Mouse (Mus musculus): ENCODE data around the gene Stx12. TPM values are rescaled to one million over a fixed set of nuclear protein-coding genes. Genes with fewer than 3 reads are reported as not detected.

Gene Stx12
- polyA plus RNA-seq, 1 experiment from 2014 or later = 61.1 TPM

DNA sequence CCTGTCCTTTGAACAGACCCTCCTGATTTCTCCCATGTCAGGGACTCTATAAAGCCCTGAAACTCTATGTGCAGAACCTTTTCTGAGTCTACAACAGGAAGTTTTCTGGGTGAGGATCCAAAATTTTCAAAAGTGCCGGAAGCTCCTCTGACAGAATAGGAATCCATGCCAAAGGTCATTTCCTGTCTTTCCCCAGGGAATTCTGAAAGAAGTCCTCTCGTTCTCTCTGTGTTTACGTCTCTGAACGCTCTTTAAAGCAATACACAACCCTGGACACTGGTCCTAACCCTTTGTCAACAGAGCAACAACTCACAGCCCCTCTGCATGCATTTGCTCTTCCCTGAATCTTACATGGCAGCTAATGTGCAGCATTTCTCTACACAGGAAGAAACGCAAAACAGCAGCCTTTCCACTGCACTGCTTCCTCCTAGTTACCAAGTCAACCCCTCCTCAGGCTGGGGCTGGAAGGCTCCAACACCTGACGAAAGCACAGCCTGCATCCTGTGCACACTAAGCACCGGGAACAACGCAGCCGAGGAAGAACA lies 20.5 kb upstream of the Stx12 start:
- no peaks in the 10 kb centered on the region for H3K4me1 ChIP-seq (replicated peaks)

GRCm38 (mm10) chr4:132904071-132904470 lies 19.8 kb upstream of the Stx12 start:
- Histone ChIP-seq H3K9me3 (no peaks in the 10 kb centered on the region), H3K27ac (no peak overlapping the region)
- ATAC-seq (ENCODE audit: insufficient number of reproducible peaks, insufficient read depth, low FRiP score, low TSS enrichment, low read depth) = no peak

More for the DNA sequence above, 20.5 kb upstream of the Stx12 start:
- no peak overlapping the region for H3K4me3 ChIP-seq (replicated peaks)
- H3K4me2 ChIP-seq = no peak overlapping the region
- no peak for ATAC-seq (ENCODE audit: insufficient number of reproducible peaks, insufficient read depth, low FRiP score, low TSS enrichment, low read depth)
- H3K9ac ChIP-seq (replicated peaks) = no peak overlapping the region
- H3K27me3 ChIP-seq = no peaks in the 10 kb centered on the region
- no peak overlapping the region for H3K27ac ChIP-seq
- no peaks in the 10 kb centered on the region for H3K9me3 ChIP-seq
- 76% methylated on average over 9 of the region's 9 CpGs for WGBS
- H3K36me3 ChIP-seq = peaks cover 71% of the 10 kb centered on the region

GRCm38 (mm10) chr4:132898197-132898596 lies 13.9 kb upstream of the Stx12 start:
- WGBS = 87% methylated on average over 9 of the region's 9 CpGs
- Histone ChIP-seq H3K27me3 (peaks cover 19% of the 10 kb centered on the region), H3K27ac (no peak overlapping the region), H3K9ac (replicated peaks) (no peak overlapping the region), H3K4me3 (replicated peaks) (no peak overlapping the region), H3K9me3 (no peaks in the 10 kb centered on the region), H3K4me1 (replicated peaks) (no peaks in the 10 kb centered on the region), H3K36me3 (peaks cover 23% of the 10 kb centered on the region), H3K4me2 (no peak overlapping the region)
- ATAC-seq (ENCODE audit: insufficient number of reproducible peaks, insufficient read depth, low FRiP score, low TSS enrichment, low read depth) = no peak

More at GRCm38 (mm10) chr4:132904071-132904470, 19.8 kb upstream of the Stx12 start:
- Histone ChIP-seq H3K27me3 (no peaks in the 10 kb centered on the region), H3K4me1 (replicated peaks) (no peaks in the 10 kb centered on the region), H3K36me3 (peaks cover 63% of the 10 kb centered on the region), H3K9ac (replicated peaks) (no peak overlapping the region), H3K4me2 (no peak overlapping the region), H3K4me3 (replicated peaks) (no peak overlapping the region)
- WGBS = 91% methylated on average over 2 of the region's 2 CpGs

- Histone ChIP-seq H3K9ac (replicated peaks) (no peak overlapping the region; the same call in 1 of the 2 replicates), H3K36me3 (no peaks in the 10 kb centered on the region), H3K27me3 (peaks cover 19% of the 10 kb centered on the region), H3K4me3 (replicated peaks) (no peak overlapping the region), H3K4me1 (replicated peaks) (no peaks in the 10 kb centered on the region), H3K27ac (no peak overlapping the region), H3K4me2 (no peak overlapping the region), H3K9me3 (no peaks in the 10 kb centered on the region)
- ATAC-seq (ENCODE audit: insufficient number of reproducible peaks, insufficient read depth, low FRiP score, low TSS enrichment, low read depth) = no peak
- WGBS = 18% methylated on average over 7 of the region's 7 CpGs
Measured at GRCm38 (mm10) chr4:132894402-132894801, 10.1 kb upstream of the Stx12 start.

- H3K27me3 ChIP-seq = no peaks in the 10 kb centered on the region
- peak overlapping the region; percentile 93 for H3K9ac ChIP-seq (replicated peaks)
- peak overlapping the region; percentile 96 for H3K4me3 ChIP-seq (replicated peaks)
- peak overlapping the region; percentile 91 for H3K4me2 ChIP-seq
- peaks cover 11% of the 10 kb centered on the region for H3K36me3 ChIP-seq
- peak overlapping the region; percentile 81 for H3K27ac ChIP-seq
- ATAC-seq (ENCODE audit: insufficient number of reproducible peaks, insufficient read depth, low FRiP score, low TSS enrichment, low read depth) = no peak
- no peaks in the 10 kb centered on the region for H3K9me3 ChIP-seq
- WGBS = 16% methylated on average over 9 of the region's 9 CpGs
- peaks cover 16% of the 10 kb centered on the region for H3K4me1 ChIP-seq (replicated peaks)
Measured at GRCm38 (mm10) chr4:132884844-132885374, 600 bp upstream of the Stx12 start.

DNA sequence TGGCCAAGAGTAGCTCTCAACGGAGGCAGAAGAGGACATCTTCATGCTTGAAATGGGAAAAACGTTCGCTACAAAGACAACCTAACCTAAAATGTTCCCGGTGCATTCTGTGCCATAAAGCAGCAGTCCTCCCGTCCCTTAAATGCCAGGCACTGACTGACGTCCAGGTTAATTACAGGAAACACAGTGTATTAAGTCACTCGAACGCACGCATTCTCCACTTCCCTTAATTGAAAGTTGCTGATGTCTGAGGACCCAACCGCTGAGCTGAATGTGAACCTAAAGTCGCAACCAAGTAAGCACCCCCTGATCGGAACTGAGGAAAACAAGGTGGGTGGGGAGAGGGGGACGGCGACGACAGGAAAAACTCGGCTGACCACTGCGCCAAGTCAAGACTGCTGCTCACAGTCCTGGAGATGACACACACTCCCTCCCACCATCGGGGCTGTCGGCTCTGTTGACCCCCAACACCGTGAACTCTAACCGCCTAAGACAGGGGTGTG lies 697 bp downstream of the Stx12 start:
- peak overlapping the region; percentile 91 for H3K4me2 ChIP-seq
- H3K36me3 ChIP-seq = peaks cover 18% of the 10 kb centered on the region
- H3K27me3 ChIP-seq = no peaks in the 10 kb centered on the region
- H3K9me3 ChIP-seq = no peaks in the 10 kb centered on the region
- no peak; the same call in 1 of the 2 replicates for ATAC-seq (ENCODE audit: insufficient number of reproducible peaks, insufficient read depth, low FRiP score, low TSS enrichment, low read depth)
- peak overlapping the region; percentile 96 for H3K4me3 ChIP-seq (replicated peaks)
- peak overlapping the region; percentile 93 for H3K9ac ChIP-seq (replicated peaks)
- WGBS = 1% methylated on average over 21 of the region's 21 CpGs
- H3K4me1 ChIP-seq (replicated peaks) = peaks cover 16% of the 10 kb centered on the region
- H3K27ac ChIP-seq = peak overlapping the region; percentile 84

- Histone ChIP-seq H3K4me3 (replicated peaks) (no peak overlapping the region), H3K4me1 (replicated peaks) (no peaks in the 10 kb centered on the region), H3K9ac (replicated peaks) (0 out of 2 replicates have a peak overlapping the region, but pooled peaks have one; percentile 23), H3K4me2 (no peak overlapping the region), H3K27ac (no peak overlapping the region), H3K27me3 (no peaks in the 10 kb centered on the region), H3K36me3 (peaks cover 29% of the 10 kb centered on the region), H3K9me3 (no peaks in the 10 kb centered on the region)
- ATAC-seq (ENCODE audit: insufficient number of reproducible peaks, insufficient read depth, low FRiP score, low TSS enrichment, low read depth) = no peak
- 92% methylated on average over 7 of the region's 7 CpGs for WGBS
Measured at GRCm38 (mm10) chr4:132874363-132875097, 9.8 kb downstream of the Stx12 start.

- H3K4me2 ChIP-seq = no peak overlapping the region
- no peaks in the 10 kb centered on the region for H3K27me3 ChIP-seq
- 90% methylated on average over 11 of the region's 11 CpGs for WGBS
- H3K36me3 ChIP-seq = peaks cover 33% of the 10 kb centered on the region
- H3K4me3 ChIP-seq (replicated peaks) = no peak overlapping the region
- no peak for ATAC-seq (ENCODE audit: insufficient number of reproducible peaks, insufficient read depth, low FRiP score, low TSS enrichment, low read depth)
- H3K9ac ChIP-seq (replicated peaks) = 0 out of 2 replicates have a peak overlapping the region, but pooled peaks have one; percentile 23
- no peaks in the 10 kb centered on the region for H3K9me3 ChIP-seq
- H3K4me1 ChIP-seq (replicated peaks) = no peaks in the 10 kb centered on the region
- no peak overlapping the region for H3K27ac ChIP-seq
Measured at GRCm38 (mm10) chr4:132873481-132874362, 10.6 kb downstream of the Stx12 start.

DNA sequence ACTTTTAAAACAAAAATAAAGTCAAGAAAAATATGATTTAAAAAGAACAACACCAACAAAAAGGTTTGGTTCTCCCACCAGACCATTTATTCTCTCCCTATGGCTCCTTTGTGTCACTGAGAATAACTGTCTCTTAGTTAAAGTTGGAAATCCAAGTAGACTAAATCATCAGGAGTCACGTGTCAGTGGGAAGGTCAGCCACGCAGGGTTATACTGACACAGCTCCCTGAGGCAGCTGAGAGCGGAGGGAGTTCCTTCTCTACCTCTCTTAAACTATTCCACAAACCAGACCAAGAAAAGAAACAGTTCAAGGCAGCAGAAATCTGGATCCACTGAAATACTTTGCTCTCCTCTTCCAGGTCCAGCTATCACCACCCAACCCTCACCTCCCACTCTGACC lies 13.2 kb downstream of the Stx12 start:
- WGBS = 88% methylated on average over 3 of the region's 3 CpGs
- Histone ChIP-seq H3K36me3 (peaks cover 52% of the 10 kb centered on the region), H3K9me3 (no peaks in the 10 kb centered on the region), H3K4me3 (replicated peaks) (no peak overlapping the region), H3K9ac (replicated peaks) (no peak overlapping the region), H3K4me1 (replicated peaks) (no peaks in the 10 kb centered on the region), H3K27ac (no peak overlapping the region), H3K27me3 (no peaks in the 10 kb centered on the region), H3K4me2 (no peak overlapping the region)
- no peak for ATAC-seq (ENCODE audit: insufficient number of reproducible peaks, insufficient read depth, low FRiP score, low TSS enrichment, low read depth)

DNA sequence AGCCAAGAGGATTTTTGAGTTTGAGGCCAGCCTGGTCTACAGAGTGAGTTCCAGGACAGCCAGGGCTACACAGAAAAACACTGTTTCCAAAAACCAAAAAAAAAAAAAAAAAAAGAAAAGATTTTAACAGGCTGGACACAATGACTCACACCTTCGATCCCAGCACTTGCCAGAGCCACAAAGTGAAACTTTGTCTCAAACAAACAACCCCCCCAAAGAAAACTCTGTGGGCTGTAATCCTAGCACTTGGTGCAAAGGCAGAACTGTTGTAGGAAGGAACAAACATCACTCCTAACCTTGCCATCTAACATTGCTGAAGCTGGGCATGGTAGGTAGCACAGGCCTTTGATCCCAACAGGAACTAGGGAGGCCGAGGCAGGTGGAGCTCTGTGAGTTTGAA lies 19.5 kb downstream of the Stx12 start:
- 87% methylated on average over 2 of the region's 2 CpGs for WGBS
- Histone ChIP-seq H3K36me3 (peaks cover 87% of the 10 kb centered on the region), H3K4me1 (replicated peaks) (no peaks in the 10 kb centered on the region), H3K9ac (replicated peaks) (no peak overlapping the region), H3K27ac (no peak overlapping the region), H3K9me3 (no peaks in the 10 kb centered on the region), H3K4me2 (no peak overlapping the region), H3K27me3 (no peaks in the 10 kb centered on the region), H3K4me3 (replicated peaks) (no peak overlapping the region)
- no peak for ATAC-seq (ENCODE audit: insufficient number of reproducible peaks, insufficient read depth, low FRiP score, low TSS enrichment, low read depth)

GRCm38 (mm10) chr4:132863012-132863411 lies 21.3 kb downstream of the Stx12 start:
- Histone ChIP-seq H3K27me3 (no peaks in the 10 kb centered on the region), H3K9me3 (no peaks in the 10 kb centered on the region), H3K36me3 (peaks cover 86% of the 10 kb centered on the region), H3K4me2 (no peak overlapping the region), H3K4me1 (replicated peaks) (no peaks in the 10 kb centered on the region), H3K27ac (no peak overlapping the region), H3K4me3 (replicated peaks) (no peak overlapping the region), H3K9ac (replicated peaks) (no peak overlapping the region)
- no peak for ATAC-seq (ENCODE audit: insufficient number of reproducible peaks, insufficient read depth, low FRiP score, low TSS enrichment, low read depth)
- 92% methylated on average over 13 of the region's 13 CpGs for WGBS
